Mouse (Mus musculus) lung, embryonic 16.5 days (tissue): ENCODE results near the gene Dlgap1. TPM values are rescaled to one million over a fixed set of nuclear protein-coding genes. Genes with fewer than 3 reads are reported as not detected.

Experiments used
- ATAC-seq: fragments of 200-750 bp; cut with Nextera tagmentation; 2 replicates; pipeline ENCODE4 v1.8.0; 2017; ENCODE audit warnings: low read depth, mild to moderate bottlenecking, moderate library complexity
- H3K27ac ChIP-seq: fragments of 300-500 bp; sonication (generic); 2 replicates; pipeline ENCODE4 v1.5.1; 2014; ENCODE audit warnings: mild to moderate bottlenecking, control low read depth, low read length
- H3K27me3 ChIP-seq: fragments of 300-500 bp; sonication (generic); 2 replicates; pipeline ENCODE4 v1.6.1; 2014; ENCODE audit warnings: low read depth, low read length, mixed read lengths; ENCODE audit not compliant: control insufficient read depth, insufficient read depth
- H3K36me3 ChIP-seq: fragments of 300-500 bp; sonication (generic); 2 replicates; pipeline ENCODE4 v1.6.1; 2014; ENCODE audit warnings: low read length; ENCODE audit not compliant: control insufficient read depth, insufficient read depth
- H3K4me1 ChIP-seq: fragments of 300-500 bp; sonication (generic); replicated peaks from 2 replicates; pipeline ENCODE4 v1.6.1; 2014; ENCODE audit warnings: low read length, mixed read lengths; ENCODE audit not compliant: control insufficient read depth, insufficient read depth
- H3K4me2 ChIP-seq: fragments of 300-500 bp; sonication (generic); 2 replicates; pipeline ENCODE4 v1.6.1; 2014; ENCODE audit warnings: low read depth, low read length, control low read depth
- H3K4me3 ChIP-seq: fragments of 300-500 bp; sonication (generic); 2 replicates; pipeline ENCODE4 v1.5.1; 2014; ENCODE audit warnings: mild to moderate bottlenecking, low read length, control low read depth
- H3K9ac ChIP-seq: fragments of 300-500 bp; sonication (generic); 2 replicates; pipeline ENCODE4 v1.6.1; 2014; ENCODE audit warnings: low read length, control low read depth
- H3K9me3 ChIP-seq: fragments of 300-500 bp; sonication (generic); 2 replicates; pipeline ENCODE4 v1.6.1; 2016; ENCODE audit warnings: low read length; ENCODE audit not compliant: control insufficient read depth
- WGBS: fragments of 180-500 bp; shearing (Covaris S2); extraction: QIAGEN DNeasy Blood & Tissue Kit; methylation state at CpG from one replicate; pipeline ENCODE4 v1.1.7; 2014; 5-methylcytosine and 5-hydroxymethylcytosine counted together
- polyA plus RNA-seq: library from polyadenylated mRNA; unstranded; fragments of >200 nt; fragmentation: Nextera tagmentation; extraction: Ambion mirVana; gene quantifications from 2 replicates; pipeline ENCODE4 v1.2.1, GENCODE M21; 2015

The Dlgap1 gene
- polyA plus RNA-seq, 1 experiment from 2014 or later = 0.70 TPM

DNA sequence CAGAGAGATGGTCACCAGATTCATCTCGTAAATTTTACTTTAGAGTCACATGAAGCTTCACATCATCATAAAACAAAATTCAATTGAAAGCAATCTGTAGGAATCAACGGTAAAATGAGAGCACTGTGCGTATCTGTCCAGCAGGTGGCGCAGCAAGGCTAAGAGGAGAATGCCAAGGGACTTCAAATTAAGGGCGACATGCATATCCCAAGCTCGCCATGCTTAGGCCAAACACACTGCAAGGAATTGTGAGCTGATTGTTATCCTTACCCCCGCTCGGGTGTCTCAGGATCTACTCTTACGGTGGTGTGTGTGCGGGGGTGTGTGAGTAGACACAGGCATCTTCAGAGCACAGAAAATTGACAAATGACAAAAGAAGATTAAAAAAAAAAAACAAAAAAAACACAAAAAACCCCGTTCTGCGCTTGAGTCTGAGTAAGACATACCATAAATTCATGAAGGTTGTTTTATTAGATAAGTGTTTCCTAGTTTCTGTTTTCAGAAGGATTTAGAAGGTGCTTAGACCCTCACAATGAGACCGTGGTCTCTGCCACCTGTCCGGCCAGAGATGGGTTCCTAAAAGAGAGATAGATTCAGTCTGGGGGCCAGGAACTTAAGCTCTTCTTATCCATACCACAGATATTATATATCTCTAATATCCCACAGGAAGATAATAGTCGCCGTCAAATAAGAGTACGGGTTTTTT lies 461.0 kb downstream of the Dlgap1 start:
- Histone ChIP-seq H3K36me3 (no peaks in the 10 kb centered on the region), H3K9me3 (no peaks in the 10 kb centered on the region), H3K27ac (no peak overlapping the region), H3K4me1 (no peaks in the 10 kb centered on the region), H3K4me2 (peak overlapping the region; percentile 29; the same call in 1 of the 2 replicates), H3K4me3 (no peak overlapping the region), H3K9ac (no peak overlapping the region), H3K27me3 (no peaks in the 10 kb centered on the region)
- WGBS = 13% methylated on average over 17 of the region's 17 CpGs
- ATAC-seq = no peak; the same call in 1 of the 2 replicates

DNA sequence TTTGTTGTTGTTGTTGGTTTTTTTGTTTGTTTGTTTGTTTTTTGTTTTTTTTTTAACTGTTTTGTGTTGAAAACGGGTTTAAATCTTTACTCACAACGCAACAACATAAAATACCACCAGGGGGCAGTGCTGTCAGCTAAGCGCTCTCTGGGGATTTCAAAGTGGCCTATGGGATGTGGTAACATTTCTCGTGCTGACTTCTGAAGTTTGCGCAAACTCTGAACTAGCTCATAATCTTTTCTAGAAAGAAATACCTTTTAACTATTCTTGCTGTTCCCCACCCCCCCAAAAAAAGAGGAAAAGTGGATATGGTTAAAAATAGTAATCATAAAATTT lies 461.5 kb downstream of the Dlgap1 start:
- no peaks in the 10 kb centered on the region for H3K4me1 ChIP-seq
- H3K4me3 ChIP-seq = no peak overlapping the region
- no peaks in the 10 kb centered on the region for H3K36me3 ChIP-seq
- no peak overlapping the region for H3K4me2 ChIP-seq
- no peak overlapping the region for H3K9ac ChIP-seq
- H3K9me3 ChIP-seq = no peaks in the 10 kb centered on the region
- no peak for ATAC-seq
- WGBS = 17% methylated on average over 5 of the region's 5 CpGs
- no peak overlapping the region for H3K27ac ChIP-seq
- H3K27me3 ChIP-seq = no peaks in the 10 kb centered on the region

DNA sequence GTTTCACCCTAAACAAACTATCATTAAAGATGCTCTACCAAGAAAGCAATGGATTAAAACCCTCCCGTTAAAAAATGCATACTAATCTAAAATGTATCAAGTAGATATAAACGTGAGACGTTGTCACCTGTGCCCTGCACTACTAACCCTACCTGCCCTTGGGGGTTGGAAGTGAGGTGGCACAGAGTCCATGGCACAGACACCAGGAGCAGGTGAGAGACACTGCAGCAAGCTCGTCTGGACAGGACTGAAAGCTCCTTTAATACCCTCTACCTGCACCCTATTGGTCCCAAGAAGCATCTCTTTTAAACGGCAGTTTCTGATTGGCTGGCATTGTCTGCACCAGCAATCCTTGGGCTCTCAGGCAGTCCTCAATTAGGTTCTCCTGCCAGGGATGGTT lies 464.0 kb downstream of the Dlgap1 start:
- Histone ChIP-seq H3K9ac (no peak overlapping the region), H3K4me1 (no peaks in the 10 kb centered on the region), H3K36me3 (no peaks in the 10 kb centered on the region), H3K4me3 (no peak overlapping the region), H3K9me3 (no peaks in the 10 kb centered on the region), H3K4me2 (no peak overlapping the region), H3K27me3 (no peaks in the 10 kb centered on the region), H3K27ac (no peak overlapping the region)
- no peak for ATAC-seq
- WGBS = 76% methylated on average over 5 of the region's 5 CpGs

DNA sequence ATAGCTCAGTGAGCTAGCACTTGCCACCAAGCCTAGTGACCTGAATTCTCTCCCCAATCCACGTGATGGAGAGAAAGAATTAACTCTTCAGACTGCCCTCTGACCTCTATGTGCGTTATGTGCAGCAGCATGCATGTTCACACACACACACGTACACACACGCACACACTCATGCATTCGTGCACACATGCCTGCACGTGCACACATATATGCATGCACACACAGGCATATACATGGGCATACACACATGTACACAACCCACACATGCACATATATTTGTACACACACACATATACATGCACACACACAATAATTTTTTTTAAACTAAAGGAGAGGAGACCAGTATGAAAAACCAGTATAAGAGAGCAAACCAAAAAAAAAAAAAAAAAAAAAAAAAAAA lies 465.7 kb downstream of the Dlgap1 start:
- WGBS = 83% methylated on average over 6 of the region's 6 CpGs
- Histone ChIP-seq H3K4me1 (no peaks in the 10 kb centered on the region), H3K9ac (no peak overlapping the region), H3K27ac (no peak overlapping the region), H3K9me3 (no peaks in the 10 kb centered on the region), H3K4me3 (no peak overlapping the region), H3K27me3 (no peaks in the 10 kb centered on the region), H3K36me3 (no peaks in the 10 kb centered on the region), H3K4me2 (no peak overlapping the region)
- no peak for ATAC-seq

DNA sequence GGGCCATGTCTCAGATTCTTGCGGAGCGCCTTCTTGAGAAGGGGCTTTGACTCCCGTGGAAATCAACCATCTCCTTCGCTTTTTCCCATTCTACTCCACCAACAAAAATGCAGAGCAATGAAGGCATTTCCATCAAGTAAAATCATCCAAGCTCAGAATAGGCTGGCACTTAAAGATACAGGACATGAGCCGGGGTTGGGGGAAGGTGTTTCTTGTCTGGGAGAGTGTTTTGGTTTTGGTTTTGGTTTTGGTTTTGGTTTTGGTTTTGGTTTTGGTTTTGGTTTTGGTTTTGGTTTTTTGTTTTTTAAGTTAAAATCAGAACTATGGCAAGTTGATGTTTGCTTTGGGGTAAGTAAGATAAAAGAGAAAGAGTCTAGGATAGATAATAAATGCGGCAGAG lies 466.7 kb downstream of the Dlgap1 start:
- no peak for ATAC-seq
- H3K27ac ChIP-seq = no peak overlapping the region
- H3K4me3 ChIP-seq = no peak overlapping the region
- H3K4me2 ChIP-seq = no peak overlapping the region
- no peaks in the 10 kb centered on the region for H3K9me3 ChIP-seq
- no peak overlapping the region for H3K9ac ChIP-seq
- WGBS = 83% methylated on average over 6 of the region's 6 CpGs
- no peaks in the 10 kb centered on the region for H3K4me1 ChIP-seq
- no peaks in the 10 kb centered on the region for H3K27me3 ChIP-seq
- H3K36me3 ChIP-seq = no peaks in the 10 kb centered on the region

DNA sequence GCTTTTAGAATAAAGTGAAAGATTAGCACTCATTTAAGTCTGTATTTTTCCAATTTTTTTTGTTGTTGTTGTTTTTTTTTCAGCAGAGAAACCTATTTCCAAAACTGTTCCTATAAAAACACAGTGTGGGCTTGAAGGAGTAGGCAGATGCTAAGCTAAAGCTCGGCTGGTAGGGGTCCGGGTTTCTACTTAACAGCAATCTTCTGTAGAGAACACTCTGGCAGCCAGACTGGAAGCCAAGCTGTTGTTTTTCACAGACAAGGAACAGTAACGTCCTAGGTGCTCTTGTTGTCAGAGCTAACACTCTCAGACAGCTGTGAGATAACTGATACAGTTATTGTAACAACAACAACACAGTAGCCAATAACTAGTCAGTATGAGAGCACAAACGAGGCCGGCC lies 468.4 kb downstream of the Dlgap1 start:
- WGBS = 67% methylated on average over 5 of the region's 5 CpGs
- Histone ChIP-seq H3K27me3 (no peaks in the 10 kb centered on the region), H3K36me3 (no peaks in the 10 kb centered on the region), H3K4me1 (no peaks in the 10 kb centered on the region), H3K9me3 (no peaks in the 10 kb centered on the region), H3K27ac (no peak overlapping the region), H3K9ac (no peak overlapping the region), H3K4me2 (no peak overlapping the region), H3K4me3 (no peak overlapping the region)
- no peak for ATAC-seq

DNA sequence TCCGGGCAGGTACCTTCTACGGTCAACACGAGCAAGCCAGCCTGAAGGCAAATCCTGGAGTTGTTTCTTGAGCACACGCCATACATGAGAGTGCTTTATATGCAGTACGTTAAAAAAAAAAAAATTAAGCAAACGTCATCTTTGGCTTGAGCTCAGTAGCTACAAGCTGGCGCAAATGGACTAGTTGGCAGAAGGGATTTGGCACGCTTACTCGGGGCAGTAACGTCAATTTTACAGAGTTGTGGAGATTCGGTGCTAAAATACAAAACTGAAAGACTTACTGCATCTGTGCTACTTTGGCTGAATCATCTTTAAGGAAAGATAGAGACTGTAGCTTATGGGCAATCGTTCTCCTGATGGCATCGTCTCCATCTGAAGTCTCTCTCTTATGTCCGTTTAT lies 474.1 kb downstream of the Dlgap1 start:
- WGBS = 76% methylated on average over 14 of the region's 14 CpGs

DNA sequence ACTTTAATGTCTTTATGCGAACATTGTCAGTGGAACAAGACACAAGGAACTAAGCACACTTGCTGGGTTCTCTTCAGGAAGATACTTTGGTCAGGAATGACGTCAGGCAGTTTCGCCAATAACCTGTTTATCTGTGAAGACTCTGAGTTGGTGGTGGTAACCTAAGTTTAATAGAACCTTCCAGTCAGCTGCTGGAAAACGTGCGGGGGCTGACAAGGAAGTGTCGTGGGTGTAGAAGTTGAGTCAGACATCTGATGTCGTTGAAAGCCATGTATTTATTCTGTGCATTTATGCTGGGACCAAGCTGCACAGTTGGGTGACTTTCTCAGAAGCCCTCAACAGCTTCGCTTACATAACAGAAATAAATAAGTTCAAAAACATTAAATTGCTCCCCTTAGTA lies 477.6 kb downstream of the Dlgap1 start:
- H3K9me3 ChIP-seq = no peaks in the 10 kb centered on the region
- no peak overlapping the region for H3K4me3 ChIP-seq
- no peak overlapping the region for H3K9ac ChIP-seq
- ATAC-seq = no peak
- no peak overlapping the region for H3K4me2 ChIP-seq
- no peaks in the 10 kb centered on the region for H3K36me3 ChIP-seq
- no peak overlapping the region for H3K27ac ChIP-seq
- no peaks in the 10 kb centered on the region for H3K27me3 ChIP-seq
- H3K4me1 ChIP-seq = no peaks in the 10 kb centered on the region
- WGBS = 66% methylated on average over 8 of the region's 8 CpGs

More for the DNA sequence above, 474.1 kb downstream of the Dlgap1 start:
- Histone ChIP-seq H3K4me2 (no peak overlapping the region), H3K4me1 (no peaks in the 10 kb centered on the region), H3K9ac (no peak overlapping the region), H3K36me3 (no peaks in the 10 kb centered on the region), H3K27me3 (no peaks in the 10 kb centered on the region), H3K4me3 (no peak overlapping the region), H3K9me3 (no peaks in the 10 kb centered on the region), H3K27ac (no peak overlapping the region)
- ATAC-seq = no peak

DNA sequence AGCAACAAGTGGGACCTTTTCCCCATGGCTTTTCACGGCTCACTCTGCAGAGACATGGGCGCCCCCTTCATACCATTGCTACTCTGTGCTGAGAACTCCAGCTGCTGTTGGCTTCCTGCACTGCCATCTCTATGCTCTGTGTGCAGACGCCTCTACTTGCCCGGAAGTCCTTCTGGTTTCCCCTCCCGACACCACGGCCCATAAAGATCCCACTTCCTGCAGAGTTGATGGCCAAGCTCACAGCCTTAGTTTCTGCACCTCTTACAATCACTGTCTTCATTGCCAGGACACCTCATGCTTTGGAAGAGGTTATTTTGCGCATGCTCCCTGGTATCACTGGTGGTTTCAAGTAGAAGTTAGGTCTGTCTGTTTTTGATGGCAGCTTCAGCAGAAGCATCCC lies 486.2 kb downstream of the Dlgap1 start:
- H3K27me3 ChIP-seq = no peaks in the 10 kb centered on the region
- no peaks in the 10 kb centered on the region for H3K36me3 ChIP-seq
- no peaks in the 10 kb centered on the region for H3K4me1 ChIP-seq
- no peak overlapping the region for H3K27ac ChIP-seq
- no peaks in the 10 kb centered on the region for H3K9me3 ChIP-seq
- ATAC-seq = no peak
- no peak overlapping the region for H3K4me2 ChIP-seq
- no peak overlapping the region for H3K4me3 ChIP-seq
- H3K9ac ChIP-seq = no peak overlapping the region
- 80% methylated on average over 7 of the region's 7 CpGs for whole genome bisulfite sequencing

DNA sequence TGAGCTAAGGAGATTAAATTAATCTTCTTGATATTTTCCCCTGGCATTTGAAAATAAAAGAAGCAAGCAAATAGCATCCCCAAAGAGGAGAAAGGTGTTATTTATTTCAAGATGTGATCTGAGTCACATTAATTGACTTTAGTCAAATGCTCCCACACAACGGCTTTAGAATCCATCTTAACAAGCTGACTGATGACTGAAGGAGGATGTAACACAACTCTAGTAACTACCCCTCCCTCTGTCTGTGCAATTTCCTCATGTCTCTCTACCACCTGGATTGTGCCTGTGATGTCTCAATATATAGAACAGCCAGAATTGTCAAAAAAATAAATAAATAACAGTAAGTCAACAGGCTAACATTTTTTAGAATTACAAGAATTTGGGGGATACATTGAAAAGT lies 488.2 kb downstream of the Dlgap1 start:
- WGBS = 69% methylated on average over 1 of the region's 1 CpGs
- Histone ChIP-seq H3K9ac (no peak overlapping the region), H3K4me3 (no peak overlapping the region), H3K27me3 (no peaks in the 10 kb centered on the region), H3K4me2 (no peak overlapping the region), H3K27ac (no peak overlapping the region), H3K9me3 (no peaks in the 10 kb centered on the region), H3K36me3 (no peaks in the 10 kb centered on the region), H3K4me1 (no peaks in the 10 kb centered on the region)
- ATAC-seq = no peak
